Mouse (Mus musculus): ENCODE results near the gene Unk. TPM values are rescaled to one million over a fixed set of nuclear protein-coding genes. Genes with fewer than 3 reads are reported as not detected.
A peak's percentile ranks its signal among the peaks of the same experiment; 100 is the strongest.

The Unk gene
- polyA plus RNA-seq, 1 experiment from 2014 or later = 38.0 TPM

DNA sequence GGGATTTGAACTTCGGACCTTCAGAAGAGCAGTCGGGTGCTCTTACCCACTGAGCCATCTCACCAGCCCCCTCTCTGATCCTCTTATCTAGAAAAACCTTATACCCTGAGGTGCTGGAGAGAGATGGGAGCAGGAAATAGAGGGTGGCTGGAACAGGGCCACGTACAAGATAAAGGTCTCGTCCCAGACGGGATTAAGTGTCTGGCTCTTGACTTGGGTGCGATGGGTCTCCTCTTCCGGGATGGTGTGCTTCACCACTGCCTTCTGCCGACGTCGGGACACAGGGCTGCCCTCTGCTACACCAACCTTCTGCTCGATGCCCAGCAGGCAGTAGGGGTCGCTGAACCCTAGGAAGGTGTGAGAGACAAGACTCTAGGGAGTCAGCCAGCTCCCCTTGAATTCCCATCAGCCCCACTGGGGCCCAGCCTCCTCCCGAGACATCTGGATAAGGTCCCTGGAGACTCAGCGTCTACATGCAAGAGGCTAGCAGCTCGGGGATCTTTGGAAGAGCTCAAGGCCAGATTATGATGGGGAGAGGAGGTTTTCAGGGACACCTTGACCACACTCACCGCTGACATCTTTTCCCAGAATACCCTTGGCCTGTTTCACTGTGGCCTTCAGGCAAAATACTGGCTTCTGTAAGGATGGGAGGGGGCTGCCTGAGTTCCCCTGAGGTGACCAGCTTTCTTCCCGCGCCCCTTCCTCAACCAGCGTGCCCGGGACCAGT lies 45.6 kb downstream of the Unk start:
- Histone ChIP-seq H3K27ac (no peak overlapping the region), H3K9me3 (replicated peaks) (no peaks in the 10 kb centered on the region), H3K4me1 (peaks cover 13% of the 10 kb centered on the region), H3K27me3 (no peaks in the 10 kb centered on the region), H3K4me3 (no peak overlapping the region), H3K9ac (no peak overlapping the region), H3K36me3 (ENCODE audit: poor library complexity, severe bottlenecking) (peaks cover 21% of the 10 kb centered on the region), H3K4me2 (no peak overlapping the region)
- ATAC-seq = no peak
- 54% methylated on average over 20 of the region's 20 CpGs for whole genome bisulfite sequencing

DNA sequence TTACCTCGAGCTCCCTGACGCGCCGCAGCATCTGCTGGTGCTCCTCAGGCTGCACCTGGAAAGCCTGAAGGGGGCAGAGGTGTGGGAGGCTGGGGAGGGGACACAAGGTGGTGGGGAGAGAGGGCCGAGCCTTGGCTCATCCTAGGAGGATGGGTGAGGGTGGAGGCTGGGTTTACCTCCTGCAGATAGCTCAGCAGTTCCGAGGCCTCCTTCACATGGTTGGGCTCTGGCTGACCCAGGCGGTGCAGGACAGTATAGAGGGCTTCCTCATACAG lies 46.1 kb downstream of the Unk start:
- no peak overlapping the region for H3K9ac ChIP-seq
- WGBS = 70% methylated on average over 7 of the region's 7 CpGs
- peaks cover 13% of the 10 kb centered on the region for H3K4me1 ChIP-seq

DNA sequence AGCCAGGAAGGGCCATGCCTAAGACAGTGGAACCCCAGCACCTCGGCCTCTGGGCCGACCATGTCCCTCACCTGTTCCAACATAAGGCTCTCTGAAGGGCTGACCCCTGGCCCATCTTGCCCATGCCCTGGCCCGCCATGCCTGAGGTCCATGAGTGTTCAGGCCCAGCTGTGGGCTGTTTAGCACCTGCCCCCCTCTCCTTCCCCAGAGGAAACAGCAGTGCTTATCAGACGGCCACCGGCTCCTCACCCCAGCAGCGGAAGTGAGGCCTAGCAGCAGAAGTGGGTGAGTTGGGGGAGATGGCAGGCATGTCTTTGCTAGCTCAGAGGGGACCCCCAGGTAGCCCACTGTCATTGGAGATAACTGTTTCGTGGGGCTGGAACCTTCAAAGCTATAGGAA lies 46.7 kb downstream of the Unk start:
- H3K9me3 ChIP-seq (replicated peaks) = no peaks in the 10 kb centered on the region
- H3K27ac ChIP-seq = no peak overlapping the region
- H3K4me2 ChIP-seq = no peak overlapping the region
- no peaks in the 10 kb centered on the region for H3K27me3 ChIP-seq
- H3K4me3 ChIP-seq = no peak overlapping the region
- peaks cover 33% of the 10 kb centered on the region for H3K36me3 ChIP-seq (ENCODE audit: poor library complexity, severe bottlenecking)
- ATAC-seq = no peak
- H3K4me1 ChIP-seq = peaks cover 13% of the 10 kb centered on the region
- WGBS = 94% methylated on average over 7 of the region's 7 CpGs
- H3K9ac ChIP-seq = no peak overlapping the region

More for the DNA sequence above, 46.1 kb downstream of the Unk start:
- no peak overlapping the region for H3K27ac ChIP-seq
- H3K36me3 ChIP-seq (ENCODE audit: poor library complexity, severe bottlenecking) = peaks cover 26% of the 10 kb centered on the region
- no peak overlapping the region for H3K4me2 ChIP-seq
- no peak for ATAC-seq
- H3K4me3 ChIP-seq = no peak overlapping the region
- H3K27me3 ChIP-seq = no peaks in the 10 kb centered on the region
- no peaks in the 10 kb centered on the region for H3K9me3 ChIP-seq (replicated peaks)

DNA sequence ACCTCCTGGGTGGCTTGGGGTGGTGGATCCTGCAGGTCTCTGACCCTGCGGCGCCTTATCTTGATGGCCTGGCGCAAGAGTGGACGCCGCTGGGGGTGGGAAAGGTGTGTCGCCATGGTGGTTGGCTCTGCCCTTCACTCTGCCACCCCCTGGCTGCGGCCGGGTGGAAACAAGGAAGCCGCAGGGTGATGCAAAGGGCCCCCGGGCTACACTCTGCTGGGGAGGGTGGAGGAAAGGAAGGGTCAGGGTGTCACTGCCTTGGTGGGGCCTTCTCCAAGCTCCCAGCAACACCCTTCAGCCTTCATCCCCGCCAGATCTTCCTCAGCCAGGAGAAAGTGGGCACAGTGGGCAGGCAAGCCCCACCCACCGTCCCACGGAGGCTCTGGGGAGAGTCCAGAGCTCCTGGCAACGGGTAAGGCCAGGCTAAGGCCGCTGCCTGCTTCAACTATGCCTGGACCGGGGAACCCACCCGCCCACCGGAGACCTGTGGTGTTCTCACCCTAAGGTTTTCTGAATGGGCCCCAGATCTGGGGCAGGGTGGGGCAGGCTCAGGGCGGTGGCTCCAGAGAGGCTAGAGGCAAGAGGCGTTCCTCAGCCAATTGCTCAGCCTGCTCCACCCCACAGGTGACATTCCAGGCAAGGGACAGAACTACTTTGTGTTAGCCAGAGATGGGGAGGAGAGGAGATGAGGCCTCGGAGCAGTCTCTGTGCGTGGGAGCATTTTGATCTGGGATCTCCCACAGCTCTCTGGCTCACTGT lies 47.5 kb downstream of the Unk start, which contains the start of gene Unc13d:
Unc13d (minus strand) TSS at position 516 of the 759 bp plus-strand sequence.
- Histone ChIP-seq H3K9ac (peak within 1 kb of the TSS; percentile 51), H3K27me3 (no peaks in the 10 kb centered on the region), H3K4me1 (peaks cover 13% of the 10 kb centered on the region), H3K27ac (peak within 1 kb of the TSS; percentile 25), H3K4me3 (peak within 1 kb of the TSS; percentile 24), H3K4me2 (peak within 1 kb of the TSS; percentile 55), H3K9me3 (replicated peaks) (no peaks in the 10 kb centered on the region), H3K36me3 (ENCODE audit: poor library complexity, severe bottlenecking) (peaks cover 41% of the 10 kb centered on the region)
- 76% methylated on average over 22 of the region's 22 CpGs for WGBS
- ATAC-seq = 0 out of 2 replicates have a peak, but pooled peaks have one; percentile 25

DNA sequence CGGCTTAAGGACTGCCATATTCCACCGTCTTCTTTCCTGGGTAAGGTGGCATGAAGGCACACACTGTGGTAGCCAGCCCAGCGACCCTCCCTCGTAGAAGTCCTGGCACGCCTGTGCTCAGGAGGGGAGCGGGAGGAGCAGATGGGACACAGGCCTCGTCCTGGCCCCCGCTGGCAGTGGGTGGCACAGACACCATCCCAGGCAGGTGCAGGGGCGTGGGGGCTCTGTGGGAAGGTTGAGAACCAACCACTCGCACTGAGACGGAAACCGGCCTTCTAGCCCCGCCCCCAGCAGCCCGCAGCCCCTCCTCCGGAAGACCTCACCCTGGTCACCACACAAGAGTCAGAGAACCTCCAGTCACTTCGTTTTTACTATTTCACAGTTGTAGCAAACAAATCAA lies 48.1 kb downstream of the Unk start:
- peak overlapping the region; percentile 55 for H3K4me2 ChIP-seq
- H3K27me3 ChIP-seq = no peaks in the 10 kb centered on the region
- H3K27ac ChIP-seq = no peak overlapping the region; the same call in 1 of the 2 replicates
- peak; percentile 52; the same call in 1 of the 2 replicates for ATAC-seq
- H3K4me1 ChIP-seq = peaks cover 13% of the 10 kb centered on the region
- H3K36me3 ChIP-seq (ENCODE audit: poor library complexity, severe bottlenecking) = peaks cover 45% of the 10 kb centered on the region
- H3K9me3 ChIP-seq (replicated peaks) = no peaks in the 10 kb centered on the region
- peak overlapping the region; percentile 51 for H3K9ac ChIP-seq
- peak overlapping the region; percentile 24 for H3K4me3 ChIP-seq
- WGBS = 16% methylated on average over 16 of the region's 16 CpGs

DNA sequence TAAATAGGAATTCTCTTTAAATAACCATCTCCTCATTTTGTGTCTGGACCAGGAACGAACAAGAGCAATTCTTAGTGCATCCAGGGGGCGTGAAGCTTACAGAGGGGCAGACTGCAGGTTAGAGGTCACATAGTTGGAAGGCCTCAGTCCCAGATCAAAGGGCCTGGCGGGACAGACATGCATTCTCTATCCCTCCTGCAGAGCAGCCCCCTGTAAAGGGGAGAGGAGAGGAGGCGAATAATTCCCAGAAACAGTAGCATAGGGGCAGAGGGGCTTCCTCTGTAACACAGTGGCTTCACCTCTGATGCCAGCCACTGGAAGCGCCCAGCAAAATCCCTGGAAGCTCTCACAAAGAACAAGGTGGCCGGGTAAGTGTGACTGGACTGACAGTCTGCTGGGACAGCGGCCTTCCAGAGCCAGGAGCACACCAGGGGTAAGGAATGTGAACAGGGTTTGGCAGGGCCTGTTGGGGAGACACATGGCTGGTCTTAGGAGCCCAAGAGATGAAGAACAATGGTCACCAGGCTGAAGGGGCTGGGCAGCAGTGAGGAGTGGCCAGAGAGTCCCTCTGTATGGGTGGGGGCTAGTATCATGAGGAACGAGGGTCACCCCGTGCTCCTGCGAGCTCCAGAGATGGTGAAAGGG lies 48.7 kb downstream of the Unk start:
- Histone ChIP-seq H3K9ac (no peak overlapping the region), H3K36me3 (ENCODE audit: poor library complexity, severe bottlenecking) (peaks cover 51% of the 10 kb centered on the region), H3K27me3 (no peaks in the 10 kb centered on the region), H3K4me2 (no peak overlapping the region), H3K9me3 (replicated peaks) (no peaks in the 10 kb centered on the region), H3K27ac (peak overlapping the region; percentile 25), H3K4me1 (peaks cover 13% of the 10 kb centered on the region), H3K4me3 (no peak overlapping the region)
- no peak for ATAC-seq
- 35% methylated on average over 10 of the region's 10 CpGs for WGBS

DNA sequence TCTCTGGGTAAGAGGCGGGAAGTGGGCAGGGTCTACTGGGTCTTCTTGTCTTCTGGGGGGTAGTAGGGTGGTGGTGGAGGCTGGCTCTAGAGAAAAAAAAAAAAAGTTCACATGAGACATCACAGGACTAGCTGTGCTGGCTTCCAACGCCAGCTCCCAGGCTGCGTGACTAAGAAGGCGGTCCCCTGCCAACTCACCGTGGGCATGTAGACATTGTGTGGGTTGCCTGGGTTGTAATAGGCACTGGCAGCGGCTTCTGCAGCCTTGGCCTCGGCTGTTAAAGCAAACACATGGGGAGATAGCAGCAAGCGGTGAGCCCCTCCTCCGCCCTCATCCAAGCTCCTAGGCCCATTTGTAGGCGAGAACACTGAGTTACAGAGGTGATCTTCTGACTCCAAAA lies 49.4 kb downstream of the Unk start:
- H3K9ac ChIP-seq = no peak overlapping the region
- no peak overlapping the region for H3K4me3 ChIP-seq
- H3K4me1 ChIP-seq = peaks cover 13% of the 10 kb centered on the region
- no peak overlapping the region for H3K27ac ChIP-seq
- no peak overlapping the region for H3K4me2 ChIP-seq
- 78% methylated on average over 10 of the region's 10 CpGs for WGBS
- H3K27me3 ChIP-seq = no peaks in the 10 kb centered on the region
- H3K36me3 ChIP-seq (ENCODE audit: poor library complexity, severe bottlenecking) = peaks cover 57% of the 10 kb centered on the region
- no peak for ATAC-seq
- H3K9me3 ChIP-seq (replicated peaks) = no peaks in the 10 kb centered on the region

DNA sequence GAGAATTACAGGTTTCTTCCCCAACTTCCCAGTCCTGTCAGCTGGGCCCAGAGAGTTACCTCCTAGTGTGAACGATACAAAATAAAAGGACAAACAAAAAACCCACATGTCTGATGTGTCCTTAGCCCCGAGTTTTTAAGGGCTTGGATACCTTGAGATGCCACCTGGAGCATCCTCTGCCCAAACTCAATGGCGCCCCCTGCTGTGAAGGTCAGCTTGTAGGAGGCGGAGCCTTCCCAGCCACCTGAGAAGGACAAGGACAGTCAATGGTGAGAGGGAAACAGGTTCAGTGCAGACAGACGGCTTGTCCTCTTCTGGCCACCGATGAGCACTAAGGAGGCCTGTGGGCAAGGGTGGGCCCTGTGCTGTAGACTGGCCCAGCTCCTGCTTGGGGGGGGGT lies 51.0 kb downstream of the Unk start:
- peaks cover 57% of the 10 kb centered on the region for H3K36me3 ChIP-seq (ENCODE audit: poor library complexity, severe bottlenecking)
- no peak overlapping the region for H3K27ac ChIP-seq
- no peak overlapping the region for H3K9ac ChIP-seq
- no peak overlapping the region for H3K4me3 ChIP-seq
- H3K27me3 ChIP-seq = no peaks in the 10 kb centered on the region
- WGBS = 74% methylated on average over 6 of the region's 6 CpGs
- peaks cover 23% of the 10 kb centered on the region for H3K4me1 ChIP-seq
- ATAC-seq = no peak
- no peak overlapping the region for H3K4me2 ChIP-seq
- H3K9me3 ChIP-seq (replicated peaks) = no peaks in the 10 kb centered on the region

DNA sequence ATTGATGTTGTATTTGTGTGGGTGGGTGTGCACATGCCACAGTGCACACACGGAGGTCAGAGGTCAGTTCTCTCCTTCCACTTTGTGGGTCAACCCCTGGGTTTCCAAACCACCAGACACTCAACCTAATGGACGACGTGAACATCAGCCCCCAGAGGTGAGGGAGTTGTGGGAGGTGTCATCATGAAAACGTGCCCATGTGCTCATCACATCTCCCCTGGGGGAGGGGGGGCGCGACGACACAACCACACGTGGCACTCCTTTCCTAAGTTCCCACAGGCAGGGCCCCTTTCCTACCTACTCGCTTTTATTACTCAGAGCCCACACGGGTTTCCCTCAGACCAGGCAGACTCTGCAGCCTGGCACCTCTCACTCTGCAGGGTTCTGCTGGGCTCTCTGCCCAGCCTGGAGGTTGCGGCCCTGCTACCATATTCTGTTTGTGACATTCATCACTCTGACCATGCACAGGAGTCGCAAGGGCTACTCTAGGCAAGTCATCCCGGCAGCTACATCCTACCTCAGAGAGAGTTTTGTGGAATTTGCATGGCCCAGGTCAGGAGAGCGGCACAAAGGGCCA lies 53.1 kb downstream of the Unk start:
- Histone ChIP-seq H3K4me2 (no peak overlapping the region), H3K36me3 (ENCODE audit: poor library complexity, severe bottlenecking) (peaks cover 57% of the 10 kb centered on the region)

DNA sequence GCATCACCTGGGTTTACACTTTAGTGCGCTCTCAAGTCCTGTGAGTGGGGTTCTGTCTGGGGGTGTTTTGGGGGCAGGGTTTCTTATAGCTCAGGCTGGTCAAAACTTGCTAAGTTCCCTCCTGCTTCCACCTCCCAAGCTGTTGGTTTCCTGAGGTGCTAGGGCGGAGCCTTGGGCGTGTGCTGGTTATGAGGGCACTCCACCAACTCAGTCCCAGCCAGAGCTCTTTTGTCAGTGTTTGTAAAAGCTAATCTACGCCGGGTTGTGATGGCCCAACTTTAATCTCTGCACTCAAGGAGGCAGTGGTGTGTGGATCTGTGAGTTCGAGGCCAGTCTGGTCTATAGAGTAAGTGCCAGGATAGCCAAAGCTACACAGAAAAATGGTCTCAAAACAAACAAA lies 54.0 kb downstream of the Unk start:
- no peak overlapping the region for H3K27ac ChIP-seq
- H3K4me2 ChIP-seq = no peak overlapping the region
- H3K4me3 ChIP-seq = no peak overlapping the region
- peaks cover 21% of the 10 kb centered on the region for H3K4me1 ChIP-seq
- H3K9me3 ChIP-seq (replicated peaks) = no peaks in the 10 kb centered on the region
- ATAC-seq = no peak
- 92% methylated on average over 6 of the region's 6 CpGs for WGBS
- no peak overlapping the region for H3K9ac ChIP-seq
- H3K36me3 ChIP-seq (ENCODE audit: poor library complexity, severe bottlenecking) = peaks cover 51% of the 10 kb centered on the region
- H3K27me3 ChIP-seq = no peaks in the 10 kb centered on the region

More for the DNA sequence above, 53.1 kb downstream of the Unk start:
- ATAC-seq = no peak
- Histone ChIP-seq H3K9ac (no peak overlapping the region), H3K9me3 (replicated peaks) (no peaks in the 10 kb centered on the region), H3K27ac (no peak overlapping the region), H3K4me1 (peaks cover 28% of the 10 kb centered on the region), H3K4me3 (no peak overlapping the region), H3K27me3 (no peaks in the 10 kb centered on the region)
- WGBS = 93% methylated on average over 14 of the region's 14 CpGs

DNA sequence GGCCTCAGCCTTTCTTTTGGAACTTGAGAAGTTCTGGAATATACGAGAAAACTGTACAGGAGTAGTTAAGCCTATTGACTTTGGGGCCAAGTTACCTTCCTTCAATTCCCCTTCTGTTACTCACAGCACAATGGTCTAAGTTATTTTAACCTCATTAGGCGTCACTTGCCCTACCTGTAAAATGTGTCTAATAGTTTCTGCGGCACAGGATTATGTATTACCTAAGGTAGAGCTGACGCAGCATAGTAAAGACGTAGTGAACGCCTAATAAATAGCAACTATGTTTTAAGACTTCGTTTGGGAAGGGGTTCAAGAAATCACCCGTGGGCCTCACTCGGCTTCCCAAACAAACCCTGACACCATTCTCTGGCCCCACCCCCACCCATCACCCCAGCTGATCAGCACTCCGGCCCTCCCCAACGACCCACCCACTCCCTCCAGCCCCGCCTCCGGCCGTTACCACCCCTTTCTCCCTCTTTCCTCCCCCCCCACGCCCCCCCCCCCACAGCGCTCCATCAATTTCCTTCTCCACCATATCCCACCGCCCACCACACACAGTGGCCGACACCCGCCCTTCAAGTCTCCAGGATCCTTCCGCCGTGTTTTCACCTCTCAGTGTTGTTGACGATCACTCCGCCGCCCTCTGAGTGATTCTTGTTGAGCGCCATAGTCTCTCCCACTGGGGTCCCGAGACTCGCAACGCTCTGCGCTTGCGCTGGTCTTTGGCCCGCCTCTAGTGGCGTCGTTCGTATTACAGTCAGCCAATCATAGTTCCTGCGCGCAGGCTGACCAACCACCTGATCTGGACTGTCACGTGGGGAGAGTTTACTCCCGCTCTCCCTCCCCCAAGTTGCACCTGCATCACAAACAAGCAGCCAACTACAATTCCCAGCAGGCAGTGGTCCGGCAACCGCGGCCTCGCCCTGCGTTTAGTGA lies 56.4 kb downstream of the Unk start, which contains the start of gene Wbp2:
Wbp2 (minus strand) TSS at position 738 of the 936 bp plus-strand sequence.
- ATAC-seq = peak; percentile 96
- Histone ChIP-seq H3K4me1 (peaks cover 21% of the 10 kb centered on the region), H3K4me2 (peak within 1 kb of the TSS; percentile 66), H3K27ac (peak within 1 kb of the TSS; percentile 82), H3K9me3 (replicated peaks) (no peaks in the 10 kb centered on the region), H3K4me3 (peak within 1 kb of the TSS; percentile 51), H3K27me3 (no peaks in the 10 kb centered on the region), H3K36me3 (ENCODE audit: poor library complexity, severe bottlenecking) (peaks cover 27% of the 10 kb centered on the region), H3K9ac (peak within 1 kb of the TSS; percentile 59)
- 5% methylated on average over 37 of the region's 43 CpGs for WGBS

All from forebrain, embryonic 13.5 days (tissue).